Mouse (Mus musculus): ENCODE results near the gene Hcar2.

The Hcar2 gene

GRCm38 (mm10) chr5:123865365-123865764, at the start of gene Hcar2:
TSS of gene Hcar2 (minus strand) at chr5:123865499.
- DNase-seq (ENCODE audit: low read depth, low spot score) = no peak

GRCm38 (mm10) chr5:123914852-123915251, 49.6 kb upstream of the Hcar2 start:
- no peak for DNase-seq (ENCODE audit: low read depth, low spot score)

- DNase-seq (ENCODE audit: low read depth, low spot score) = no peak
Measured at GRCm38 (mm10) chr5:123907631-123907977, 42.3 kb upstream of the Hcar2 start.

- DNase-seq (ENCODE audit: low read depth, low spot score) = peak; percentile 96
Measured at GRCm38 (mm10) chr5:123906976-123907630, 41.8 kb upstream of the Hcar2 start, which contains the start of gene Denr. TSS of gene Denr (plus strand) at chr5:123907175.

GRCm38 (mm10) chr5:123906146-123906975, 41.1 kb upstream of the Hcar2 start:
- DNase-seq (ENCODE audit: low read depth, low spot score) = no peak

GRCm38 (mm10) chr5:123904059-123904672, 38.9 kb upstream of the Hcar2 start:
- DNase-seq (ENCODE audit: low read depth, low spot score) = peak; percentile 45

GRCm38 (mm10) chr5:123897352-123897751, 32.1 kb upstream of the Hcar2 start:
- no peak for DNase-seq (ENCODE audit: low read depth, low spot score)

- DNase-seq (ENCODE audit: low read depth, low spot score) = no peak
Measured at GRCm38 (mm10) chr5:123896395-123896794, 31.1 kb upstream of the Hcar2 start.

GRCm38 (mm10) chr5:123893520-123893919, 28.2 kb upstream of the Hcar2 start:
- DNase-seq (ENCODE audit: low read depth, low spot score) = no peak

GRCm38 (mm10) chr5:123891669-123892068, 26.4 kb upstream of the Hcar2 start:
- DNase-seq (ENCODE audit: low read depth, low spot score) = peak; percentile 51

GRCm38 (mm10) chr5:123890987-123891386, 25.7 kb upstream of the Hcar2 start:
- DNase-seq (ENCODE audit: low read depth, low spot score) = no peak

GRCm38 (mm10) chr5:123890312-123890711, 25.0 kb upstream of the Hcar2 start:
- DNase-seq (ENCODE audit: low read depth, low spot score) = no peak

GRCm38 (mm10) chr5:123886365-123886764, 21.1 kb upstream of the Hcar2 start:
- DNase-seq (ENCODE audit: low read depth, low spot score) = no peak

- no peak for DNase-seq (ENCODE audit: low read depth, low spot score)
Measured at GRCm38 (mm10) chr5:123884332-123884731, 19.0 kb upstream of the Hcar2 start.

- no peak for DNase-seq (ENCODE audit: low read depth, low spot score)
Measured at GRCm38 (mm10) chr5:123883891-123884290, 18.6 kb upstream of the Hcar2 start.

GRCm38 (mm10) chr5:123880778-123881177, 15.5 kb upstream of the Hcar2 start:
- DNase-seq (ENCODE audit: low read depth, low spot score) = peak; percentile 66

GRCm38 (mm10) chr5:123879928-123880327, 14.6 kb upstream of the Hcar2 start, which contains the start of gene Hcar1:
TSS of gene Hcar1 (minus strand) at chr5:123880020.
- no peak for DNase-seq (ENCODE audit: low read depth, low spot score)

- no peak for DNase-seq (ENCODE audit: low read depth, low spot score)
Measured at GRCm38 (mm10) chr5:123878056-123878455, 12.8 kb upstream of the Hcar2 start.

- no peak for DNase-seq (ENCODE audit: low read depth, low spot score)
Measured at GRCm38 (mm10) chr5:123874177-123874576, 8.9 kb upstream of the Hcar2 start.

GRCm38 (mm10) chr5:123869615-123870014, 4.3 kb upstream of the Hcar2 start:
- DNase-seq (ENCODE audit: low read depth, low spot score) = no peak

- no peak for DNase-seq (ENCODE audit: low read depth, low spot score)
Measured at GRCm38 (mm10) chr5:123866457-123866856, 1.2 kb upstream of the Hcar2 start.

- DNase-seq (ENCODE audit: low read depth, low spot score) = no peak
Measured at GRCm38 (mm10) chr5:123863934-123864333, 1.4 kb downstream of the Hcar2 start.

Measured in ES-CJ7 (cell line).